Mouse (Mus musculus): Measurements from ENCODE around the gene Pex19. TPM values are rescaled to one million over a fixed set of nuclear protein-coding genes. Genes with fewer than 3 reads are reported as not detected.

Gene Pex19
- polyA plus RNA-seq, 1 experiment: 1.4 TPM

DNA sequence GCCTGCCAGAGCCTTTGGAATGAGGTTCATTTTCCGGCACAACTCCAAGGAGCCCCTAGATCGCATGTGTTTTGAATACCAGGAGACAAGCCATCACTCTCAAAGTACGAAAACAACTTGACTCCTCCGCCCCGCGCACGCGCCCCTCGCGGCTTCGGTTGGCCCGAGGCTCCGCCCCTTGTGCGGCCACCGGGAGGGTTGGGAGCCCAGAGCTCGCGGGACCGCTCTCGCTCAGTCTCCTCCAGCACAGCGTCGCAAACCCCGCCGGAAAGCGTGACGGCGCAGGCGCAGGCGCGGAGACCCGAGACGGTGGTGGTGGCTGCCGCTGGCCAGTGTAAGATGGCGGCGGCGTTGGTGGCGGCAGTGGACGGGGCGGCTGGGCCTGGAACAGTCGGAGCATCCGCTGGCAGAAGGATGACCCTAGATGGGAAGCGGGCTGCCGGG lies 21.3 kb downstream of the Pex19 start, which contains the start of gene Dcaf8:
TSS of gene Dcaf8 (plus strand) at position 250 of the 444 bp plus-strand sequence.
- peaks cover 41% of the 10 kb centered on the region for H3K4me1 ChIP-seq (ENCODE audit: control insufficient read depth)

DNA sequence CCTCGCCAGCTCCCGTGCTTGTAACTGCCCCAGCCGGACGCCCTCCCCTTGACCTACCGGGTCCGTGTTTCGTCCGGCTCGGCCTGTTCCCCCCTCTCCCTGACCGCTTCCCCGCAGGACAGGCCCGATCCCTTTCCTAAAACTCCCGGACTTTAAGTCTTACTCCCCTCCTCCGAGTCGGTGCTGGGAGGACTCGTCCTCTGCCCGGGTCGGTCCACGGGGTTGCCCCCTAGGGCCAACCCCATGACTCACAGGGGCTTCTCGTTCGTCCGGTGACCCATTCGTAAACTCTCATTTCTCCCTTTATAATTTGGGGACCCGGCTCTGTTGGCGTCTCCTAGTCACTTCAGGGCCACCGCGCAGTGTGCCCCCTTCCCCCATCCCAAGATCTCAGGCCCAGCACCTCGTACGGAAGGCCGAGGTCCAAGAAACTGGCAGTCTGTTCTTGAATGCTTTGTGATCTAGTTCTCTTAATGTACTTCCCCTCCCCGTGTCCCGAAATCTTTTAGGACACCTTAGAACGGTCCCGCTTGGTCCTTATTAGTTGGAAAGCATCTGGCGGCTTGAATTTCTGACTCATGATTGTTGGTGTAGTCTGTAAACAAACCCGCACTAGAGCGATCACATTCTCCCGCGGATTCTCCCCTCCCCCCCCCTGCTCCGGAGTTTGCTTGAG lies 21.9 kb downstream of the Pex19 start:
- Histone ChIP-seq H3K27me3 (ENCODE audit: control insufficient read depth) (no peaks in the 10 kb centered on the region), H3K36me3 (ENCODE audit: control insufficient read depth) (peaks cover 42% of the 10 kb centered on the region), H3K4me1 (ENCODE audit: control insufficient read depth) (peaks cover 39% of the 10 kb centered on the region), H3K4me3 (replicated peaks) (peak overlapping the region; percentile 100), H3K9me3 (ENCODE audit: control insufficient read depth, low read length) (no peaks in the 10 kb centered on the region)
- TF ChIP-seq TAL1 (IDR thresholded peaks at IDR 0.05; ENCODE audit: low read length) (no peak), GATA1 (IDR thresholded peaks at IDR 0.05; ENCODE audit: low read length) (no peak)

More for the DNA sequence above, 21.3 kb downstream of the Pex19 start, which contains the start of gene Dcaf8:
- peak within 1 kb of the TSS; percentile 100 for H3K4me3 ChIP-seq (replicated peaks)
- H3K27me3 ChIP-seq (ENCODE audit: control insufficient read depth): no peaks in the 10 kb centered on the region
- TF ChIP-seq GATA1 (IDR thresholded peaks at IDR 0.05; ENCODE audit: low read length) (no peak), TAL1 (IDR thresholded peaks at IDR 0.05; ENCODE audit: low read length) (no peak)
- peaks cover 37% of the 10 kb centered on the region for H3K36me3 ChIP-seq (ENCODE audit: control insufficient read depth)
- H3K9me3 ChIP-seq (ENCODE audit: control insufficient read depth, low read length): no peaks in the 10 kb centered on the region

- Histone ChIP-seq H3K27me3 (ENCODE audit: control insufficient read depth) (no peaks in the 10 kb centered on the region), H3K4me1 (ENCODE audit: control insufficient read depth) (peaks cover 41% of the 10 kb centered on the region), H3K36me3 (ENCODE audit: control insufficient read depth) (peaks cover 50% of the 10 kb centered on the region), H3K9me3 (ENCODE audit: control insufficient read depth, low read length) (no peaks in the 10 kb centered on the region), H3K4me3 (replicated peaks) (peak overlapping the region; percentile 100)
- TF ChIP-seq GATA1 (IDR thresholded peaks at IDR 0.05; ENCODE audit: low read length) (peak; percentile 53), TAL1 (IDR thresholded peaks at IDR 0.05; ENCODE audit: low read length) (peak; percentile 21; the same call in 1 of the 3 replicates)
Observed at GRCm38 (mm10) chr1:172148955-172149815, 22.6 kb downstream of the Pex19 start.

GRCm38 (mm10) chr1:172154536-172154935 lies 28.0 kb downstream of the Pex19 start:
- Histone ChIP-seq H3K36me3 (ENCODE audit: control insufficient read depth) (peaks cover 81% of the 10 kb centered on the region), H3K4me3 (replicated peaks) (no peak overlapping the region), H3K27me3 (ENCODE audit: control insufficient read depth) (no peaks in the 10 kb centered on the region), H3K9me3 (ENCODE audit: control insufficient read depth, low read length) (no peaks in the 10 kb centered on the region), H3K4me1 (ENCODE audit: control insufficient read depth) (peaks cover 43% of the 10 kb centered on the region)
- no peak for TF ChIP-seq GATA1 (IDR thresholded peaks at IDR 0.05; ENCODE audit: low read length)
- no peak for TF ChIP-seq TAL1 (IDR thresholded peaks at IDR 0.05; ENCODE audit: low read length)

- no peaks in the 10 kb centered on the region for H3K9me3 ChIP-seq (ENCODE audit: control insufficient read depth, low read length)
- H3K36me3 ChIP-seq (ENCODE audit: control insufficient read depth): peaks cover 77% of the 10 kb centered on the region
- H3K4me3 ChIP-seq (replicated peaks): no peak overlapping the region
- no peak for TF ChIP-seq TAL1 (IDR thresholded peaks at IDR 0.05; ENCODE audit: low read length)
- TF ChIP-seq GATA1 (IDR thresholded peaks at IDR 0.05; ENCODE audit: low read length): no peak
- peaks cover 37% of the 10 kb centered on the region for H3K4me1 ChIP-seq (ENCODE audit: control insufficient read depth)
- H3K27me3 ChIP-seq (ENCODE audit: control insufficient read depth): no peaks in the 10 kb centered on the region
Observed at GRCm38 (mm10) chr1:172155518-172155917, 29.0 kb downstream of the Pex19 start.

DNA sequence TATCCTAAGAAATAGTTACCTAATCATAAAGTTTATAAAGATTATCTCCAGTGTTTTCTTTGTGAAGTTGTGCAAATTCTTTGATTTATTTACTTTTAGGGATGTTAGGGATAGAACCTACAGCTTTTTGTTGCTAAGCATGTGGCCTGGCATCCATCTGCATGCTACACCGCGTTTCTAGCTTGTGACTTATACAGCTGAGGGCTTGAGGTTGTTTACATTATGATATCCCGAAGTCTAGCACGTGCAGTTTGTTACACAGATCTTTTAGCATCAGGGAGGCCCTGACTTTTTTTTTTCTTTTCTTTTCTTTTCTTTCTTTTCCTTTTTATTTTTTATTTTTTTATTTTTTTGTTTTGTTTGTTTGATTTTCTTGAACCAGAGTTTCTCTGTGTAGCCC lies 33.4 kb downstream of the Pex19 start:
- TF ChIP-seq GATA1 (IDR thresholded peaks at IDR 0.05; ENCODE audit: low read length) (no peak), TAL1 (IDR thresholded peaks at IDR 0.05; ENCODE audit: low read length) (no peak)
- H3K36me3 ChIP-seq (ENCODE audit: control insufficient read depth): peaks cover 74% of the 10 kb centered on the region

DNA sequence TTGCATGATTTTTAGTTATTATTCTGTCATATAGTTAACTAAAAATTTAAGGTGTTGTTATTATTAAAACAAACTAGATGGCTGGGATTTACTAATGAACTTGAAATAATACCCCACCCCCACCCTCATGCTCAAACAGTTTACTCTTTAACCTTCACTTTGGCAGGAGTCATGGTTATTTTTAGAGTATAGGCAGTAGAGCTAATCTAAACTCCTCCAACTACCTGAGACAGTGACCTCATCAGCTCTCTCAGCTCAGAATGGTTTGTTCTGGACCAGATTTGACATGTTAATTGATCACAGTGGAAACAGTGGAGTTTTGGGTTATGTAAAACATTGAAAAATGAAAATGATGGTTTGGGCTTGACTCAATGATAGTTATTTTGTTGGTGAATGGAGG lies 34.0 kb downstream of the Pex19 start:
- Histone ChIP-seq H3K27me3 (ENCODE audit: control insufficient read depth) (no peaks in the 10 kb centered on the region), H3K9me3 (ENCODE audit: control insufficient read depth, low read length) (no peaks in the 10 kb centered on the region), H3K4me1 (ENCODE audit: control insufficient read depth) (peaks cover 21% of the 10 kb centered on the region), H3K36me3 (ENCODE audit: control insufficient read depth) (peaks cover 76% of the 10 kb centered on the region), H3K4me3 (replicated peaks) (no peak overlapping the region)
- TF ChIP-seq TAL1 (IDR thresholded peaks at IDR 0.05; ENCODE audit: low read length): no peak
- no peak for TF ChIP-seq GATA1 (IDR thresholded peaks at IDR 0.05; ENCODE audit: low read length)

More for the DNA sequence above, 33.4 kb downstream of the Pex19 start:
- H3K27me3 ChIP-seq (ENCODE audit: control insufficient read depth): no peaks in the 10 kb centered on the region
- H3K4me3 ChIP-seq (replicated peaks): no peak overlapping the region
- peaks cover 22% of the 10 kb centered on the region for H3K4me1 ChIP-seq (ENCODE audit: control insufficient read depth)
- H3K9me3 ChIP-seq (ENCODE audit: control insufficient read depth, low read length): no peaks in the 10 kb centered on the region

- Histone ChIP-seq H3K9me3 (ENCODE audit: control insufficient read depth, low read length) (no peaks in the 10 kb centered on the region), H3K36me3 (ENCODE audit: control insufficient read depth) (peaks cover 77% of the 10 kb centered on the region)
Observed at GRCm38 (mm10) chr1:172162009-172162408, 35.5 kb downstream of the Pex19 start.

GRCm38 (mm10) chr1:172162959-172163358 lies 36.4 kb downstream of the Pex19 start:
- H3K4me1 ChIP-seq (ENCODE audit: control insufficient read depth): peaks cover 17% of the 10 kb centered on the region
- no peak for TF ChIP-seq TAL1 (IDR thresholded peaks at IDR 0.05; ENCODE audit: low read length)
- TF ChIP-seq GATA1 (IDR thresholded peaks at IDR 0.05; ENCODE audit: low read length): no peak
- no peaks in the 10 kb centered on the region for H3K27me3 ChIP-seq (ENCODE audit: control insufficient read depth)
- peaks cover 87% of the 10 kb centered on the region for H3K36me3 ChIP-seq (ENCODE audit: control insufficient read depth)
- no peak overlapping the region for H3K4me3 ChIP-seq (replicated peaks)
- H3K9me3 ChIP-seq (ENCODE audit: control insufficient read depth, low read length): no peaks in the 10 kb centered on the region

More at GRCm38 (mm10) chr1:172162009-172162408, 35.5 kb downstream of the Pex19 start:
- TF ChIP-seq TAL1 (IDR thresholded peaks at IDR 0.05; ENCODE audit: low read length) (no peak), GATA1 (IDR thresholded peaks at IDR 0.05; ENCODE audit: low read length) (no peak)
- H3K4me3 ChIP-seq (replicated peaks): no peak overlapping the region
- peaks cover 17% of the 10 kb centered on the region for H3K4me1 ChIP-seq (ENCODE audit: control insufficient read depth)
- H3K27me3 ChIP-seq (ENCODE audit: control insufficient read depth): no peaks in the 10 kb centered on the region

Data from erythroblast, embryonic 14.5 days (primary cell).